Mouse (Mus musculus) adrenal gland, adult 18-20 months (tissue): ENCODE data around the gene Olfr1191-ps1. TPM values are rescaled to one million over a fixed set of nuclear protein-coding genes. Genes with fewer than 3 reads are reported as not detected.
"Not testable (repeated sequence)": the region's sequence is repeated elsewhere in the genome, so short reads cannot be mapped to it uniquely, and the experiment has no call there.

Source experiments
- DNase-seq, 2 experiments: peaks; one replicate each; pipeline ENCODE4 v3.0.0; 2021 to 2022; ENCODE audit warnings: low spot score in 2 of 2
- long read RNA-seq, 2 experiments: library from polyadenylated mRNA; stranded (forward); transcript quantifications; one replicate each; pipeline ENCODE4 v2.0.0; 2021
- total RNA-seq, 2 experiments: library from RNA; stranded (reverse); gene quantifications; 1 replicate in 1 of 2; 2 replicates in 1 of 2; pipeline ENCODE4 v1.2.3; 2021

Gene Olfr1191-ps1
- total RNA-seq, result not detected
- long read RNA-seq, experiment 1, result 0 reads
- long read RNA-seq, experiment 2, result 0 reads

- not testable (repeated sequence) for DNase-seq
Observed at GRCm38 (mm10) chr2:88640242-88640641, at the start of gene Olfr1191-ps1. Gene Olfr1191-ps1 (plus strand): TSS chr2:88640542.

- DNase-seq, result no peak
Observed at GRCm38 (mm10) chr2:88648209-88648608, 7.9 kb downstream of the Olfr1191-ps1 start, which contains the start of gene Olfr1192-ps1. Gene Olfr1192-ps1 (plus strand): TSS chr2:88648509.

GRCm38 (mm10) chr2:88675328-88675727, 35.0 kb downstream of the Olfr1191-ps1 start, which contains the start of gene Olfr1193:
Gene Olfr1193 (plus strand): TSS chr2:88675628.
- DNase-seq, result not testable (repeated sequence)

GRCm38 (mm10) chr2:88689087-88689486, 48.7 kb downstream of the Olfr1191-ps1 start, which contains the start of gene Olfr1195:
Gene Olfr1195 (minus strand): TSS chr2:88689187.
- DNase-seq, result no peak

Other genes starting within 250 kb of the Olfr1191-ps1 start
- not detected for gene Olfr1179, start 234.1 kb upstream of the Olfr1191-ps1 start, total RNA-seq
- not detected for gene Olfr1180, start 221.4 kb upstream of the Olfr1191-ps1 start, total RNA-seq
- gene Olfr1181, start 214.4 kb upstream of the Olfr1191-ps1 start, total RNA-seq, result not detected
- not detected for gene Gm13757, start 191.4 kb upstream of the Olfr1191-ps1 start, total RNA-seq
- not detected for gene Olfr1183, start 185.7 kb upstream of the Olfr1191-ps1 start, total RNA-seq
- not detected for gene Olfr1184, start 156.9 kb upstream of the Olfr1191-ps1 start, total RNA-seq
- gene Olfr1185-ps1, start 147.2 kb upstream of the Olfr1191-ps1 start, total RNA-seq, result not detected
- gene Olfr1186, start 122.0 kb upstream of the Olfr1191-ps1 start, total RNA-seq, result not detected
- gene Olfr1188, start 83.6 kb upstream of the Olfr1191-ps1 start, total RNA-seq, result not detected
- not detected for gene Olfr1189, start 54.1 kb upstream of the Olfr1191-ps1 start, total RNA-seq
- not detected for gene Olfr1192-ps1, start 8.0 kb downstream of the Olfr1191-ps1 start, total RNA-seq
- not detected for gene Olfr1193, start 35.1 kb downstream of the Olfr1191-ps1 start, total RNA-seq
- gene Olfr1195, start 48.6 kb downstream of the Olfr1191-ps1 start, total RNA-seq, result not detected
- gene Olfr1196, start 64.1 kb downstream of the Olfr1191-ps1 start, total RNA-seq, result not detected
- gene Olfr1197, start 91.8 kb downstream of the Olfr1191-ps1 start, total RNA-seq, result not detected
- gene Olfr1198, start 110.8 kb downstream of the Olfr1191-ps1 start, total RNA-seq, result not detected
- not detected for gene Olfr1199, start 119.9 kb downstream of the Olfr1191-ps1 start, total RNA-seq
- gene Olfr1200, start 129.9 kb downstream of the Olfr1191-ps1 start, total RNA-seq, result not detected
- gene Olfr1201, start 152.5 kb downstream of the Olfr1191-ps1 start, total RNA-seq, result not detected
- not detected for gene Olfr1202, start 174.0 kb downstream of the Olfr1191-ps1 start, total RNA-seq
- not detected for gene Olfr1205, start 189.2 kb downstream of the Olfr1191-ps1 start, total RNA-seq
- gene Olfr1204, start 208.8 kb downstream of the Olfr1191-ps1 start, total RNA-seq, result not detected
- not detected for gene Olfr1206, start 222.7 kb downstream of the Olfr1191-ps1 start, total RNA-seq